Mouse (Mus musculus) G1E (cell line): ENCODE data around the gene Cbfa2t2.

Experiments used
- CTCF ChIP-seq: IDR thresholded peaks from 2 replicates; pipeline ENCODE4 v1.5.1; 2012; ENCODE audit warnings: low read depth, low read length, inconsistent platforms, mixed read lengths
- GATA1 ChIP-seq: IDR thresholded peaks from 2 replicates; pipeline ENCODE4 v1.6.1; 2012; ENCODE audit warnings: borderline replicate concordance, low read length, inconsistent platforms, mixed read lengths
- GATA2 ChIP-seq: IDR thresholded peaks from 2 replicates; pipeline ENCODE4 v1.6.1; 2012; ENCODE audit warnings: low read depth, low read length, inconsistent platforms, borderline replicate concordance
- POLR2AphosphoS5 ChIP-seq: IDR thresholded peaks from 2 replicates; pipeline ENCODE4 v1.6.1; 2012; ENCODE audit warnings: low read depth, low read length, inconsistent platforms; ENCODE audit not compliant: insufficient replicate concordance
- TAL1 ChIP-seq: conservative IDR thresholded peaks from 2 replicates; pipeline ENCODE4 v1.6.1; 2012; ENCODE audit warnings: low read depth, low read length, inconsistent platforms, mixed read lengths

- TF ChIP-seq CTCF: no peak
- no peak for TF ChIP-seq GATA1
- no peak for TF ChIP-seq GATA2
- no peak for TF ChIP-seq TAL1
- no peak for TF ChIP-seq POLR2AphosphoS5
Observed at GRCm38 (mm10) chr2:154507076-154507475, 70.8 kb downstream of the Cbfa2t2 start.
